Mouse (Mus musculus): ENCODE measurements around the gene Mrpl20. TPM values are rescaled to one million over a fixed set of nuclear protein-coding genes. Genes with fewer than 3 reads are reported as not detected.
"Not testable (repeated sequence)": the region's sequence is repeated elsewhere in the genome, so short reads cannot be mapped to it uniquely, and the experiment has no call there.

Mrpl20 gene
- total RNA-seq, 1 experiment from 2014 or later, result 126 TPM

GRCm38 (mm10) chr4:155783486-155784080 is 19.1 kb upstream of the Mrpl20 start:
- DNase-seq, result no peak

- peak; percentile 74 for DNase-seq
Measured at GRCm38 (mm10) chr4:155784081-155784701, 18.5 kb upstream of the Mrpl20 start.

GRCm38 (mm10) chr4:155785246-155785645 is 17.4 kb upstream of the Mrpl20 start:
- DNase-seq, result no peak

GRCm38 (mm10) chr4:155785819-155786218 is 16.9 kb upstream of the Mrpl20 start, which contains the start of gene Tmem88b:
Gene Tmem88b, minus strand, starts transcription at chr4:155785874.
- no peak for DNase-seq

DNA sequence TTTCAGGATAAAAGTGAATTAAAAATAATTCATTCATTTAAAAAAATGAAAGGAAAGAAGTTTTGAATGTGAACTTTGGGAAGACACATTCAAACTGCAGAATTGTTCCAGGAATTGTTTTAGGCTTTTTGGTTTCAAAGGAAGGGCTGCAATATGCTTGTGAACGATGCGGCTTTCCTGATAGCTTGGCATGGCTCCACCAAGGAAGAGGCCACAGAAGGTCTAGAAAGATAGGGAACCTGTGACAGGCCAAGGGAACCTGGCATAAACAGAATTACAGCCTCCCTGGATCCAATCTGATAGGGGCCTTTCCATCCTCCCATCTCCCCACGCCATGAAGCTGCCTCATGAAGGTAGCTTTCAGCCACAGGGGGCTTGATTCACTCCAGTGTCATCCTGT is 14.4 kb upstream of the Mrpl20 start:
- no peak for DNase-seq

GRCm38 (mm10) chr4:155788833-155789232 is 13.8 kb upstream of the Mrpl20 start:
- not testable (repeated sequence) for DNase-seq

DNA sequence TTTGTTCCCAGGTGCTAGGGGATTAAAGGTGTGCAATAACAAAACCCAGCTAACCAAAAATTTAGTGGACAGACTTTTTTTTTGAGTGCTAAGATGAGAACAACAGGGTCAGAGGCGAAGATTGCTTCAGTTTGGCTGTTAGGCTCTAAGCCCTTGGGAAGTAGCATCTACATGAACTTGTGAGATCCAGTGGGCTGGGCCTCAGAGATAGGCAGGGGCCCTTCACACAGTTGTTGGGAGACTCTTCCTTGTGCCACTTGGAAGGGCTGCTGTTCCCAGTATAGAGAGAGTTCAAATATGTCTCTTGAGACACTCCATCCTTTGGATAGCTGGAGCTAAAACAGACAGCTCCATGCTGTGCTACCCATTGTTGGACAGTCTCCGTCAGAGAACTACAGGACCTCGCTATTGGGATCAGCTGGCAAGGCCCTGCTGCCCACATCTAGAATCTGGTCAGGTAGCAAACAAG is 12.6 kb upstream of the Mrpl20 start, which contains the start of gene Ankrd65:
Ankrd65 (plus strand) TSS at position 419 of the 469 bp plus-strand sequence.
- DNase-seq, result no peak

- no peak for DNase-seq
Measured at GRCm38 (mm10) chr4:155790650-155791161, 12.0 kb upstream of the Mrpl20 start.

GRCm38 (mm10) chr4:155791240-155791933 is 11.3 kb upstream of the Mrpl20 start:
- DNase-seq, result no peak

GRCm38 (mm10) chr4:155793730-155794129 is 8.9 kb upstream of the Mrpl20 start:
- no peak for DNase-seq

DNA sequence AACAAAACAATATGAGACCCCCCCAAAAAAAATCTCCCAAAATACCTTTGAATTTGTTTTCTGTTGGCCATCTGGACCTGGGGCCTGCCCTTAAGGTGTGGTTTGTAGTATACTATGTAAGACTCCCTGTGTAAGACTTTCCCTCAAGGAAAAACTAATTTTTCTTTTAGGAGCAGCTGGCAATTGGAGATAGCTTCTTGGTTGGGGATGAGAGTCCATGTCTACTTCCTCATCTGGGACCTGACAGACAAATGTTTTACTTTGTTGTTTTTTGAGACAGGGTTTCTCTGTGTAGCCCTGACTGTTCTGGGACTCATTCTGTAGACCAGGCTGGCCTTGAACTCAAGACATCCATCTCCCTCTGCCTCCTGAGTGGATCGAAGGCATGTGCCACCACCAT is 603 bp upstream of the Mrpl20 start:
- no peak for DNase-seq

DNA sequence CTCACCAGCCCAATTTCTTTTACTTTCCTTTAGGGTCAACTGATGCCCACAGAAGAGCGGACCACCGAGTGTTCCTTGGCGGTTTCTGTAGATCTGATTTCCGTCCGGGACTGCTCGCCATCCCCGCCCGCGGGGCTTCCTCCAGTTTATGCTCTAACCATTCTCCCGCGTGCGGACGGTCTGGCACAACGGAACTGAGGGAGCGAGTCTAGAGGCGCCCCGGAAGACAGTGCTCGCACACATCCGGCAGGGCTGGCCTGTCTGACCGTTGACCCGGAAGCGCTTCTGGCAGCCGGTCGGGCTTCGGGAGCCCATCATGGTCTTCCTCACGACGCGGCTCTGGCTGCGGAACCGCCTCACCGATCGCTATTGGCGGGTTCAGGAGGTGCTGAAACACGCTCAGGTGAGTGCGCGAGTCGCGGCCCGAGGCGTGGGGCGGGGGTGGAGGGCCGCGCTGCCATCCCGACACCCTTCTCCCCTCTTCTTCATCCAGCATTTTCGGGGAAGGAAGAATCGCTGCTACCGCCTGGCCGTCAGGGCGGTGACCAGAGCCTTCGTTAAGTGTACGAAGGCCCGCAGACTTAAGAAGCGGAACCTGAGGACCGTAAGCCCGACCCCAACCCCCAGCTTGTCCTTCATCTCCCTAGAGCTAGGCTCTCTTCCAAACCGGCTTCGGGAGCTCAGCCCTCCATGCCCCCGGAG is 813 bp downstream of the Mrpl20 start:
- peak; percentile 97 for DNase-seq

GRCm38 (mm10) chr4:155807841-155808240 is 5.2 kb downstream of the Mrpl20 start:
- DNase-seq, result no peak

GRCm38 (mm10) chr4:155811929-155812664 is 9.4 kb downstream of the Mrpl20 start, which contains the start of gene Ccnl2:
Gene Ccnl2, plus strand, starts transcription at chr4:155812489.
- DNase-seq, result peak; percentile 94

DNA sequence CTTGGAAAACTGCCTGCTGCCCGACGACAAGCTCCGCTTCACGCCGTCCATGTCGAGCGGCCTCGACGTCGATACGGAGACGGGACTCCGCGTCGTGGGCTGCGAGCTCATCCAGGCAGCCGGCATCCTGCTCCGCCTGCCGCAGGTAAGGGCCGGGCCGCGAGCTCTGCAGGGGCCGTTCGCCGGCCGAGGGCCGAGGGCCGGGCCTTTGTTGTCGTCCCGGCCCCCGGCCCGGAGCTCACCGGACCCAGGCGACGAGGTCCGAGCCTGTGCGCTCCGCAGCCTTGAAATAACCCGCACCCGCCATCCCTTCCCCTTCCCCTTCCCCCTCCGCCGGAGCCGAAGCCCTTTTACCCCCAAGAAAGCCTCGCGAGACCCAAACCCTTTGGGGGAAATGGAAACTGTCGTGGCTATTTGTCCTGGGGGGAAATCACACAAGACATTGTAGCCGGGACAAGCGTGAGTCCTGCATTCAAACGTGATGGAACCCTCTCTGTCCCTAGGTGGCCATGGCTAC is 10.0 kb downstream of the Mrpl20 start:
- DNase-seq, result peak; percentile 31

GRCm38 (mm10) chr4:155817533-155817932 is 14.9 kb downstream of the Mrpl20 start:
- DNase-seq, result no peak

- DNase-seq, result no peak
Measured at GRCm38 (mm10) chr4:155821025-155821424, 18.3 kb downstream of the Mrpl20 start.

- no peak for DNase-seq
Measured at GRCm38 (mm10) chr4:155823443-155823842, 20.8 kb downstream of the Mrpl20 start.

DNA sequence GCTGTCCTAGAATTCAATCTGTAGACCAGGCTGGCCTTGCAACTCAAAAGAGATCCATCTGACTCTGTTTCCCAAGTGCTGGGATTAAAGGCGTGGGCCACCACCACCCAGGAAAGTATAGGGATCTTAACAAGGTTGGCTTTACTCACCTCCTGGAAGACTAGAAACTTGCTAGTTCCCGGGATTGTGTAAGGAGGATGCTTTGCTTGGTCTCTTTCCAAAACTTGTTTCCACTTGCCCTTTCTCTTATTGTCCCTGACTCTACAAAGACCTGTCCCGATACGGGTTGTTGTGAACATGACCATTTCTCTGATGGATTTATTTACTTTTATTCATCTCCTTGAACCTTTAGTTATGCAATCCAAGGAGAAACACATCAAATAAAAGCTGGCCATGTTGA is 27.2 kb downstream of the Mrpl20 start:
- DNase-seq, result no peak

GRCm38 (mm10) chr4:155830596-155830995 is 27.9 kb downstream of the Mrpl20 start:
- DNase-seq, result no peak

DNA sequence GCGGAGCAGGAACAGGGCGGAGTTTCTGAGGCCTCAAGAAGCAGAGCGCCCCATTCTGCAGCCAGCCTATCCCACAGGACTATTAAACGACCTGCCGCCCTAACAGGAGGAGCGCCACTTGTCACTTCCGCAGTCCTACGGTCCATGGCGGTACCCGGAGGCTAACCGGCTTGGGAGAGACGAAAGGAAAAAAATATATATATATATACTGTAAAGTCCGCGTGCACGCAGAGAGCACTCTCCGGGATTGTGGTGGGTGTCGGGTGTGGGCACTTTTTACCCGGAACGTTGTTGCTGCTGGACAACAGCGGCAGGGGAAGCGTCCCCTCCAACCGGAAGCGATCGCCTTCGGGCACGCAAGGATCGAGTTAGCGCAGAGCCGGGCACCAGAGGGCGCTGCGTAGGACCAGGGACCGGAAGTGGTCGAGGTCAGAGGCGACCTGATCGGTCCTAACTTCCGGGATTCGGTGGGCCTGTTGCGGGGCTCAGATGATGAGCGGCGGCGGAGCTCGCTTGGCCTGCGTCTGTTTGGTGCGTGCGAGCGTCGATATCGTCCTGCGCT is 28.6 kb downstream of the Mrpl20 start, which contains the start of gene Aurkaip1:
Aurkaip1 (plus strand) TSS at position 68 of the 562 bp plus-strand sequence.
- DNase-seq, result peak; percentile 94
